Mouse (Mus musculus): ENCODE measurements around the gene Cited2. TPM values are rescaled to one million over a fixed set of nuclear protein-coding genes. Genes with fewer than 3 reads are reported as not detected.

The Cited2 gene
- polyA plus RNA-seq, 2 experiments: 12.7 to 18.2 TPM

DNA sequence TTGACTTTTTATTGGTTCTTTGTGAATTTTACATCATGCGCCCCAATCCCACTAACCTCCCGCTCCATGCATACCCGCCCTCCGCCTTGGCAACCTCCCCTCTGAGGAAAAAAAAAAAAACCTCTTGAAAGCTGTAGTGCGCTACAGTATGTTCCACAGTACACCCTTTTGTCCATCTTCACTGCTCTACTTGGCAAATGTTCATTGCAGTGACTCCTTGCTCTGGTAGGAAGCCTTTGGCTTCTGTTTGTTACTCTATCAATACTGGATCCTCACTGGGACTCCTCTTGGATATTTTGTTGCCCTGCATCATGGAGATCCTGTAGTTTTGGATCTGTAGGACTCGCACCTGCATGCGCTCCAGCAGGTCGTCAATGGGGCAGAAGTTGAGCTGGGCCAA is 39.9 kb downstream of the Cited2 start:
- Histone ChIP-seq H3K9ac (replicated peaks) (no peak overlapping the region), H3K4me1 (replicated peaks; ENCODE audit: control insufficient read depth in 2 of 2, insufficient read depth in 2 of 2, low read length in 1 of 2) (no peaks in the 10 kb centered on the region; a peak in 1 of 4 replicates), H3K36me3 (replicated peaks; ENCODE audit: control insufficient read depth, insufficient read depth, low read depth) (no peaks in the 10 kb centered on the region), H3K27ac (no peak overlapping the region), H3K27me3 (ENCODE audit: control insufficient read depth, insufficient read depth, low read length) (no peaks in the 10 kb centered on the region), H3K4me2 (ENCODE audit: low read depth) (no peak overlapping the region), H3K9me3 (ENCODE audit: control insufficient read depth, low read length) (no peaks in the 10 kb centered on the region), H3K4me3 (ENCODE audit: insufficient read depth in 1 of 2, low read depth in 2 of 2, low read length in 2 of 2) (no peak overlapping the region)
- WGBS (ENCODE audit: insufficient replicate concordance): 72% methylated on average over 8 of the region's 8 CpGs
- TF ChIP-seq CTCF (IDR thresholded peaks at IDR 0.05; ENCODE audit: low read depth) (no peak), EP300 (IDR thresholded peaks at IDR 0.05; ENCODE audit: low read depth) (no peak)
- DNase-seq (ENCODE audit: low read depth in 3 of 3, low spot score in 3 of 3): no peak
- no peak for ATAC-seq (ENCODE audit: insufficient read depth)

DNA sequence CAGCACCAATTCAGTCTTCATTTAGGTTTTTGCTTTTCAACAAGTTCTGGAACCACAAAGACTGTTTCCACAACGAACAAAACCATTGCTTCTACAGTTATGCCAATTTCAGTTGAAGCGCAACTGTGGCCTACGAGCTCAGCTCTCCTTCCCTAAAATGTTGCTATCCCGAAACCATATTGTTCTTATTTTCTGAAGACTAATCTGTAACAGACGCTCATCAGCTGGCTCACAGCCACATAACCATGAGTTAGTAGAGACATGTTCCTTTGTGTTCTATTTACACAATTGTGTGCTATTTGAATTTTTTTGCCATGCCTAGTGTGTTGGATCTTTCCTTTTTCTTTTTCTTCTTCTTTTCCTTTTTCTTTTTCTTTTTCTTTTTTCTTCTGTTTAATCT is 46.8 kb downstream of the Cited2 start:
- no peak overlapping the region for H3K27ac ChIP-seq
- no peaks in the 10 kb centered on the region for H3K9me3 ChIP-seq (ENCODE audit: control insufficient read depth, low read length)
- ATAC-seq (ENCODE audit: insufficient read depth) (no peak), DNase-seq (ENCODE audit: low read depth in 3 of 3, low spot score in 3 of 3) (no peak)
- no peak overlapping the region for H3K9ac ChIP-seq (replicated peaks)
- 65% methylated on average over 5 of the region's 5 CpGs for WGBS (ENCODE audit: insufficient replicate concordance)
- no peaks in the 10 kb centered on the region for H3K4me1 ChIP-seq (replicated peaks; ENCODE audit: control insufficient read depth in 2 of 2, insufficient read depth in 2 of 2, low read length in 1 of 2)
- H3K27me3 ChIP-seq (ENCODE audit: control insufficient read depth, insufficient read depth, low read length): no peaks in the 10 kb centered on the region
- no peak overlapping the region for H3K4me3 ChIP-seq (ENCODE audit: insufficient read depth in 1 of 2, low read depth in 2 of 2, low read length in 2 of 2)
- H3K4me2 ChIP-seq (ENCODE audit: low read depth): no peak overlapping the region
- no peaks in the 10 kb centered on the region for H3K36me3 ChIP-seq (replicated peaks; ENCODE audit: control insufficient read depth, insufficient read depth, low read depth)
- TF ChIP-seq EP300 (IDR thresholded peaks at IDR 0.05; ENCODE audit: low read depth): no peak
- no peak for TF ChIP-seq CTCF (IDR thresholded peaks at IDR 0.05; ENCODE audit: low read depth)

DNA sequence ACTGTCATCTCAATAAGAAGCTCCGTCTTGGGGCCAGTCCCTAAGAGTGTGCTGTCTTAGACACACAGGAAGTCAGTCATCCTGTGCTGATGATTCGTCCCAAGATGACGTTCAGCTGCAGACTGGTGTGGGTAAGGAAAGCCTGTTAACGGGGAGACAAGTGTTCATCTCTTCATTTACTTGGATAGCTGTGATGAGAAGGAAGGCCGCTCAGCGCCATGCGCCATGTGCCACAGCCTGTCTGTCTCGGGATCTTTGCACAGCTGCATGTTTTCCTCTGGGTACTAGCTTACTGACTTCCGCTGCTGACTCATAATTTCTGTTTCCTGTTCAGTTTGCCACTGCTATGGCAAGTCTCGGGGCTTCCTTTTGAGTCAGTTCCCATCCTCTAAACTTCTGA is 49.3 kb downstream of the Cited2 start:
- Histone ChIP-seq H3K4me3 (ENCODE audit: insufficient read depth in 1 of 2, low read depth in 2 of 2, low read length in 2 of 2) (no peak overlapping the region), H3K36me3 (replicated peaks; ENCODE audit: control insufficient read depth, insufficient read depth, low read depth) (no peaks in the 10 kb centered on the region), H3K4me2 (ENCODE audit: low read depth) (no peak overlapping the region), H3K27ac (no peak overlapping the region), H3K27me3 (ENCODE audit: control insufficient read depth, insufficient read depth, low read length) (no peaks in the 10 kb centered on the region), H3K9ac (replicated peaks) (no peak overlapping the region), H3K9me3 (ENCODE audit: control insufficient read depth, low read length) (no peaks in the 10 kb centered on the region), H3K4me1 (replicated peaks; ENCODE audit: control insufficient read depth in 2 of 2, insufficient read depth in 2 of 2, low read length in 1 of 2) (no peaks in the 10 kb centered on the region)
- no peak for DNase-seq (ENCODE audit: low read depth in 3 of 3, low spot score in 3 of 3)
- TF ChIP-seq EP300 (IDR thresholded peaks at IDR 0.05; ENCODE audit: low read depth) (no peak), CTCF (IDR thresholded peaks at IDR 0.05; ENCODE audit: low read depth) (no peak)
- ATAC-seq (ENCODE audit: insufficient read depth): no peak
- 23% methylated on average over 10 of the region's 10 CpGs for WGBS (ENCODE audit: insufficient replicate concordance)

DNA sequence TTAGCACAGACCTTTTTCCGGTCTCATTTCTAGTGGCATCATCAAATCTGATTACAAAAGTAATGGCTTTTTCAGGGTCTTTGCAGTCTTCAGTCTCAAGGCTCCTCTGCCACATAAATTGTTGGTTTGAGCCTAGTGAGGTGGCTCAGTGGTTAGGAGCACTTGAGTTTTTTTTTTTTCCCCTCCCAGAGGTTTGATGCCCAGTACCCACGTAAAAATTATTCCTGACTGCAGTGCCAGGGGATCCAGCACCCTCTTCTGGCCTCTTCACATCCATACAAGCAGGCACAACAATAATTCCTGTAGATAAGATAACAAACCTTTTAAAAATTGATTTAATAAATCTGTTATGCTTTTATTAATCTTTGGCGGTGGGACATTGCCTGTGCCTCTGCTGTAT is 51.3 kb downstream of the Cited2 start:
- Histone ChIP-seq H3K9ac (replicated peaks) (no peak overlapping the region), H3K27ac (no peak overlapping the region), H3K4me1 (replicated peaks; ENCODE audit: control insufficient read depth in 2 of 2, insufficient read depth in 2 of 2, low read length in 1 of 2) (no peaks in the 10 kb centered on the region), H3K36me3 (replicated peaks; ENCODE audit: control insufficient read depth, insufficient read depth, low read depth) (no peaks in the 10 kb centered on the region), H3K9me3 (ENCODE audit: control insufficient read depth, low read length) (no peaks in the 10 kb centered on the region), H3K4me3 (ENCODE audit: insufficient read depth in 1 of 2, low read depth in 2 of 2, low read length in 2 of 2) (no peak overlapping the region), H3K4me2 (ENCODE audit: low read depth) (no peak overlapping the region), H3K27me3 (ENCODE audit: control insufficient read depth, insufficient read depth, low read length) (no peaks in the 10 kb centered on the region)
- TF ChIP-seq EP300 (IDR thresholded peaks at IDR 0.05; ENCODE audit: low read depth) (no peak), CTCF (IDR thresholded peaks at IDR 0.05; ENCODE audit: low read depth) (no peak)
- 68% methylated on average over 3 of the region's 3 CpGs for WGBS (ENCODE audit: insufficient replicate concordance)
- DNase-seq (ENCODE audit: low read depth in 3 of 3, low spot score in 3 of 3): no peak
- no peak for ATAC-seq (ENCODE audit: insufficient read depth)

DNA sequence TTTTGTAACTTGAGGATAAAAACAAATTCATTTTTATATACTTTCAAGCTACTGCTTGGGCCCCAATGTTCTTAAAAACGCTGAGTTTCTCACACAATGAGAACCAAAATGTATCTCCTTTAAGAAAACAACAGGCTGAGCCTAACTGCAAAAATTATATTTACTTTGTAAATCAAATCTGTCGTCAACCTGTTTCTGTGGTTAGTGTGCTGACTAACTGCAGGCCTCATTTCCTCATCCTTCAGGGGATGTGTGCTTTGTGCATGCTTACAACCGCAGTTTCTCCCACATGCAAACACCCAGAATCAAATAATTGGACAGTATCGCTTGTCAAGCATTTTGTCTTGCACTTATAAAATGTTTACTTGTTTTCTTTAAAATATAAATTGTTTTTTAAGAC is 52.1 kb downstream of the Cited2 start:
- 25% methylated on average over 4 of the region's 4 CpGs for WGBS (ENCODE audit: insufficient replicate concordance)
- H3K9ac ChIP-seq (replicated peaks): no peak overlapping the region
- H3K4me1 ChIP-seq (replicated peaks; ENCODE audit: control insufficient read depth in 2 of 2, insufficient read depth in 2 of 2, low read length in 1 of 2): no peaks in the 10 kb centered on the region
- no peak overlapping the region for H3K4me2 ChIP-seq (ENCODE audit: low read depth)
- no peak overlapping the region for H3K27ac ChIP-seq
- no peaks in the 10 kb centered on the region for H3K9me3 ChIP-seq (ENCODE audit: control insufficient read depth, low read length)
- no peak overlapping the region for H3K4me3 ChIP-seq (ENCODE audit: insufficient read depth in 1 of 2, low read depth in 2 of 2, low read length in 2 of 2)
- TF ChIP-seq EP300 (IDR thresholded peaks at IDR 0.05; ENCODE audit: low read depth) (no peak), CTCF (IDR thresholded peaks at IDR 0.05; ENCODE audit: low read depth) (no peak)
- no peaks in the 10 kb centered on the region for H3K36me3 ChIP-seq (replicated peaks; ENCODE audit: control insufficient read depth, insufficient read depth, low read depth)
- DNase-seq (ENCODE audit: low read depth in 3 of 3, low spot score in 3 of 3): no peak
- ATAC-seq (ENCODE audit: insufficient read depth): no peak
- no peaks in the 10 kb centered on the region for H3K27me3 ChIP-seq (ENCODE audit: control insufficient read depth, insufficient read depth, low read length)

Other genes with a start within 250 kb of the Cited2 start
- 0.02 TPM in 1 of 2 replicates, not detected in the other for gene Txlnb, start 73.0 kb downstream of the Cited2 start, polyA plus RNA-seq (2012; rRNA removed)
- gene Txlnb, start 73.0 kb downstream of the Cited2 start, polyA plus RNA-seq (2014; fragmentation: Nextera tagmentation; extraction: Ambion mirVana): 0.06 TPM in 1 of 2 replicates, not detected in the other
- 4.8 and 5.9 TPM in 2 replicates for gene Heca, start 224.8 kb downstream of the Cited2 start, polyA plus RNA-seq (2012; rRNA removed)
- 2.6 and 2.9 TPM in 2 replicates for gene Heca, start 224.8 kb downstream of the Cited2 start, polyA plus RNA-seq (2014; fragmentation: Nextera tagmentation; extraction: Ambion mirVana)